Mouse (Mus musculus): ENCODE data around the gene Iqch.

The Iqch gene

DNA sequence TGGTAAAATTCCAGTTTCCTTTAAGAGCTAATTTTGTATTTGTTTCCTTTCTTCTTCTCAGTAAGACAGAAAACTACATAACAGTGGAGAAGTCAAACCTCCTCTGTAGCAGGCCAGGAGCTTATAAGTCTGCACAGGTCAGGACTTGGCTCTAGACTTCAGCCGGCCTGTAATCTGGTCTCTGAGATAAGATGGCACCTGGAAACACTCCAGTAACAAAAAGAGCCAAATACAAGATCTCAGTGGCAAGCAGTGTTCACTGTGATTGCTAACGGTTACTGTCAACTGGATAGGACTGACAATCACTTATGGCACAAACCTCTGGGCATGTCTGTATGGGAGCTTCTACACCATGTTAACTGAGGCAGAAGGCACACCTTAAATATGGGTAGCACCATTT, 229.0 kb downstream of the Iqch start:
- DNase-seq (ENCODE audit: low spot score) = no peak

GRCm38 (mm10) chr9:63372541-63372940, 229.8 kb downstream of the Iqch start:
- no peak for DNase-seq (ENCODE audit: low spot score)

All from c-Kit-positive CD71-positive TER-119-positive erythroid progenitor cells, embryonic 14.5 days (primary cell).